Mouse (Mus musculus) testis, postnatal 14 days (tissue): Measurements from ENCODE around the gene E130114P18Rik.

Experiments used
- DNase-seq: peaks from one replicate; pipeline ENCODE4 v3.0.0; 2021; ENCODE audit warnings: low spot score

The E130114P18Rik gene

DNA sequence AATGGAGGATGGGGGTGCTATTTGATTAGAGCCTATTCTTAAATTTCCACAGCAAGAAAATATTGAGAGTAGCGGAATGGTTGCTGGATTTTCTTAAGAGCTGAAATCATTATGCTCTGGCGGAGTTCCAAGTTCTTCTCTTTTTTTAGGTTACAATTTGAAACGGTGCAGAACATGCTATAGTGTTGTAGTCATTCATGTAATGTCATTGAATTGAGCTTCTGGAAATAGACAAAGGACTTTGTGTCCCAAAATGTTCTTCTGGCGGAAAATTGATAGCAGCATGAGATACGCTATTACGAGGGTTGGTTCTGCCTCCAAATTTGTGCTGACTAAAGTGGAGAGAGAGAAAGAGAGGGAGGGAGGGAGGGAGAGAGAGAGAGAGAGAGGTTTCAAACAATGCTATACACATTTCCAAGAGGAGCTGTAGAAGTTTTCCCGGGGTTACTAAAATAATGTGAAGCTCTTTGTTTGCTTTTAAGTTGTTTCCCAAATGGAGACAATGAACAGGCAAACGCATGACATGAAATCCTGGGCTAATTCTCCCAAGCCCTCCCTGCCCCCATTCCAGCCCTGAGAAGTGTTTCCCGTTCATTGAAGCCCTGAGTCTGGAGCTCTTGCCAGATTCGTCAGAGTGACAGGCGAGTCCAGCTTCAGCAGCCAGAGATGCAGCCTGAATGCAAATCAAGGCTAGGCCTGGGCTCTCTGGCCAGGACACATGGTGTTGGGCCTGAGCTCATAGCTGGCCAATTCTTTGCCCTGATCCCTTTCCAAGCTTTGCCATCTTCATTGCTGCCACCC lies 128.9 kb downstream of the E130114P18Rik start:
- no peak for DNase-seq

GRCm38 (mm10) chr4:97648436-97648707 lies 129.5 kb downstream of the E130114P18Rik start:
- DNase-seq, result no peak

- DNase-seq, result no peak
These were observed 130.0 kb downstream of the E130114P18Rik start for GRCm38 (mm10) chr4:97647700-97648435.

GRCm38 (mm10) chr4:97647236-97647635 lies 130.6 kb downstream of the E130114P18Rik start:
- no peak for DNase-seq

GRCm38 (mm10) chr4:97640385-97640784 lies 137.5 kb downstream of the E130114P18Rik start:
- no peak for DNase-seq

- DNase-seq, result no peak
These were observed 141.3 kb downstream of the E130114P18Rik start for GRCm38 (mm10) chr4:97636569-97636968.

DNA sequence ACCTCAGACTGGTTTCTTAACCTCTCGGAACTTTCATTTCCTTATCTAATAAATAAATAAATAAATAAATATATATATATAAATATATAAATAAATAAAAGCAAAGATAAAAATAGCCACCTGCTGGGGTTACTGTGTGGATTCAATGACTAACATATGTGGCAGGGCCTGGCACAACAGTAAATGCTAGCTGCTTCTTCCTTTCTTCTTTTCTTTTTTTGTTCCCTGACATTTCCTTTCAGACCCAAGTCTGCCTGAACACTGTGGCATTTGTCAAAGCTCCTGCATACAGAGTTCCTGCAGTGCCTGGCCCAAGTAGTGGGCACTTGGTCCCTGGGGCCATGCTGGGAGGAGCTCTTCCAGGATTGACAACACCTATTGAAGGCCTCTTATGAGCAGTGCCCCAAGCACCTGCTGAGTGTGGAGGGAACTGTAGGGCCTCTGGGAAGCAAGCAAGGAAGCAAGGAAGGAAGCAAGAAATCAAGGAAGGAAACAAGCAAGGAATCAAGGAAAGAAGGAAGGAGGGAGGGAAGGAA lies 142.1 kb downstream of the E130114P18Rik start:
- no peak for DNase-seq

DNA sequence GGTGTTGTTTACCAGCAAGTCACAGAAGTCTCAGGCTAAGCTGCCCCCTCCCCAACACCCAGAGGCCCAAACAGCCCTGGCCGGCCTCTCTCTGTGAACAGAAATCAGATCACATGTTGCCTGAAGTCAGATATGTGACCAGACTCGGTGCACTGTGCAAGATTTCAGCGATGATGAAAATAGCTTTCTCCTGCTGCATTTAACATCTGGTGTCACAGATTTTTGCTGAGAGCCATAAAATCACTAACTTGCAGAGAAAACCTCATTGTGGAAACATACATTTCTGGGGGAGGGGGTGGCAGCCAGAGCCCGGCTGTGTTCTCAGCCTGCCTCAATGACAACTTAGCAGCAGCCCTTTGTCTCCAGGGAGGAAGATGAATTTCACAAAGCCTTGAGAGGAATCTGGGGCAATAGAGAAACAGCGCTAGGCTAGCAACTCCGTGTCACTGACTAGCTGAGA lies 142.6 kb downstream of the E130114P18Rik start:
- DNase-seq, result no peak

GRCm38 (mm10) chr4:97628881-97629605 lies 148.8 kb downstream of the E130114P18Rik start:
- DNase-seq, result no peak

DNA sequence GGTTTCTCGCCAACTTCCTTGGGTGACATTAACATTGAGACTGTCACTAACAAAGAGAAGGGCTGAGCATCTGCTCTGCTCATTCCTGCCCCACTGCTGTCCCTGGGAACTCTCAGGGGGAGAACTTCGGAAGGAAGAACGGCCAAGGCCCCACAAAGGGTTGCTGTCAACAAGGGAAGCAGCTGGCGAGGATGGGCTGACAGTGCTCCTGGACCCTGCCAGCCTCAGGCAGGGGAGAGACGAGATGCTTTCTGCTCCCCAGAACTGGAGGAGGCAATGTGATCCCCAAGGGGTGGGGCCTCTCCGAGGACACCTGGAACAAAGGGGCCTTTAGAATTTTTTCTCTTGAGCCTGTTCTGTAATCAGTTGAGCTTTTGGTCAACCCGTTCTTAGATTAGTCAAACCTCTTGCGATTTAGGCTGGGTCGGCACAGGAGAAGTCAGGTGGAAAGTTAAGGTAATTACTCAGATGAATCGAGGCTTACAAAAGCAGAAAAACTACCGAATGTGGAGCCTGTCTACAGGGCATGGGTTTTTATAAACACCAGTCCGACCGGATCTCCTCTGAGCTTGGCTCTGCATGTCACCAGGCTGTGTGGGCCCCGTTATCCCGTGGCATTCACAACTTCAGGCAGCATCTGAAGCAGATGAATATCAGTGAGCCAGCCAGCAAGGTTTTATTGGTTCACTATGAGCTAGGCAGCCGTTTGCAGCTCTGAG lies 151.7 kb downstream of the E130114P18Rik start:
- no peak for DNase-seq

DNA sequence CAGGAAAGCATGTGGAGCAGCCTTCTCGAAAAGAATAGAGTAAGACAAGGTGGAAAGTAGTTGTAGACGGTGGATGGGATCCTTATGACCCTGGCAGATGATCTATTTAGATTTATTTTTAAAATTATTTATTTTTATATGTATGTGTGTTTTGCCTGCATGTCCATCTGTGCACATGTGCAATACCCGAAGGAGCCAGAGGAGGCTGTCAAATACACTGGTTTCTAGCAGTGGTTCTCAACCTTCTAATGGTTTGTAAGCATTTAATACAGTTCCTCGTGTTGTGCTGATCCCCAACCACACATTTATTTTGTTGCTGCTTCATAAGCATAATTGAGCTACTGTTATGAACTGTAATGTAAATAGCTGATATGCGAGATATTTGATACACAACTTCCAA lies 154.7 kb downstream of the E130114P18Rik start:
- no peak for DNase-seq

- no peak for DNase-seq
These were observed 156.1 kb downstream of the E130114P18Rik start for GRCm38 (mm10) chr4:97621731-97622130.

DNA sequence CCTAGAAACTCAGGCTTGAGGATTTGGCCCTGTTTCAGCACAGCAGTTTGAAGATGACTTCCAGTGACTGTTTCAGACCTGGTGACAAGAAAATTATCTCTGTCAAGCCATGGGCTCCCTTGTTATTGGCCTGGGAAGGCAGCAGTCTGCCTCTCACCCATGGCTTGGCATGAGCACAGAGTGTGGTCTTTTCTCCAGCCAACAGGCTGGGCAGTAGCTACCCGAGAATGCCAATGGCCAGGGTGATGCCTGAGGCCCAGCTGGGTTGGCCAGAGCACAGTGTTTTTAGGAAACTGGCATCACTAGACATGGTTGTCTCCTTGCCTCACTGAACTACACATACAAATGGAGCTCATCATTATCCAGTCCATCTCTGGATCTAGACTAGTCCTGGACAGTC lies 157.5 kb downstream of the E130114P18Rik start:
- DNase-seq, result no peak

DNA sequence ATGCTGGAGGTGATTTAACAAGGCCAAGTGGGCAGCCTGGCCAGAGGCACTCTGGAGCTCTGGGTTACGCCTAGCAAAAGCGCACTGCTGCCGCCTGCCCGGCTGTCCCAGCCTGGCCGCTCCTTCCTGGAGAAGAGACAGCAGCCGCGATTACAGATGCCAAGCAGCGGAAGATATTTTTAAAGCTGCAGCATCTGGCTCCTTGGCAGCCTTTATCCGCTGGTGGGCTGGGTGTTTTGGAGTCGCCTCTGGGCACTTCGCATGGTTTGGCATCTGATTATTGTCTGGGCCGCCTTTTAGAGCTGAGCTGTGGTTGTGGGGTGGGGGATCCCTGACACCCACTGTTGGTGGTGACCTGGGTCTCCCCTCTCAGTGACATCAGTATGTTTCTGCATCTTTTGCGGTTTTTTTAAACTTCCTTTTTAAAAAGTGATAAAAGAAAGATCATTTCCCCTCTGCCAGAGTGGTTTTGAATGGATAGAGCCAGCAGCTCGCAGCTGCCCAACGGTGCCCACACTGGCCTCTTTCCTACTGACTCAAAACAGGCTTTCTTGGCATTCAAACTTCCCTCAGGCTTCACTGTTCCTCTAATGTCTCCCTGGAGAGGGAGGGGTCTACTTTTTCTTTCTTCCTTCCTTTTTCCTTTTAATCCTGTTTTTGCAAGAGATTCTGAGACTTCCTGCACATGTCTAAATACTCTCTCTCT lies 159.1 kb downstream of the E130114P18Rik start:
- no peak for DNase-seq

DNA sequence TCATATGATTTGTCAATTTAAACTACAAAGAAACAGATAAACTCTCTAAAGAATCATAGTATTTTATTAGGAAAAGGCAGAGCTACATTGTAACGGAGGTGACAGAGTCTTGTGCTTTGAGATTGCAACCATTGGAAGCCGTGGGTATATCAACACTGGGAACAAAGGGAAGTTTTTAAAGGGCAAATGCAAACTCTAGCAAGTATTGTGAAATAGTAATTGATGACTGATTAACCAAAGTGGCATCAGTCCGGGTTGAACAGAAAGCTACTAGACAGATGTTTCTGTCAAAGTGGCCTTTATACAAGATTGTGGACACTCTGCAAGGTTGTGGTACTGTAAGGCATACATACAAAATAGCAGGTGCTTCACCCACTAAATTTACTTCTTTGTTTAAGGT lies 162.8 kb downstream of the E130114P18Rik start:
- no peak for DNase-seq

DNA sequence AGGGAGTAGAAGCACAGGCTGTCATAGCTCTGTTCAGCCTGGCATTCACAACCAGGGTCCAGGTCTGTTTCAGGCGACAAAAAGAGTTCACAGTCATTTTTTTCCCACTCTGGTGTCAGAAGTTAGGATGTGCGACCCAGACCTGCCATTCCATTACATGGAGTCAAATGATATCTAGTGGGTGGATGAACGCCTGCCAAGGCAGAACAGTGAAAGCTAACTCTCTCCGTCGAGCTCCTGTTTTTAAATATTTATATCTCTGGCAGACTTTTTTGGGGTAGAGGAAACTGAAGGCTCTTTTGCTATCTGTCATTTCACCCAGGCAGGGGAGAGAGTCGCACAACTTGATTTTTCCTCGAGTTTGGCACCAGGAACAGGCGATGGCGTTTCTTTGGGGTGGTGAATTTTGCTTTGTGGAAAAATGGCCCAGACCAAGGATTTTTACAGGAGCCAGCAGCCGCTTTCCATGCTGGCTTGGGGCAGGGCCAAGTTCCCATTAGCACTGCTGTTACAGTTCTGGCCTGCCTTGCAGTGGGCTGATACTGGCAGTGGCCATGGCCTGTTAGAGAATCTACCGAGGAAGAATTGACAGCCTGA lies 166.5 kb downstream of the E130114P18Rik start:
- DNase-seq, result peak; percentile 20

DNA sequence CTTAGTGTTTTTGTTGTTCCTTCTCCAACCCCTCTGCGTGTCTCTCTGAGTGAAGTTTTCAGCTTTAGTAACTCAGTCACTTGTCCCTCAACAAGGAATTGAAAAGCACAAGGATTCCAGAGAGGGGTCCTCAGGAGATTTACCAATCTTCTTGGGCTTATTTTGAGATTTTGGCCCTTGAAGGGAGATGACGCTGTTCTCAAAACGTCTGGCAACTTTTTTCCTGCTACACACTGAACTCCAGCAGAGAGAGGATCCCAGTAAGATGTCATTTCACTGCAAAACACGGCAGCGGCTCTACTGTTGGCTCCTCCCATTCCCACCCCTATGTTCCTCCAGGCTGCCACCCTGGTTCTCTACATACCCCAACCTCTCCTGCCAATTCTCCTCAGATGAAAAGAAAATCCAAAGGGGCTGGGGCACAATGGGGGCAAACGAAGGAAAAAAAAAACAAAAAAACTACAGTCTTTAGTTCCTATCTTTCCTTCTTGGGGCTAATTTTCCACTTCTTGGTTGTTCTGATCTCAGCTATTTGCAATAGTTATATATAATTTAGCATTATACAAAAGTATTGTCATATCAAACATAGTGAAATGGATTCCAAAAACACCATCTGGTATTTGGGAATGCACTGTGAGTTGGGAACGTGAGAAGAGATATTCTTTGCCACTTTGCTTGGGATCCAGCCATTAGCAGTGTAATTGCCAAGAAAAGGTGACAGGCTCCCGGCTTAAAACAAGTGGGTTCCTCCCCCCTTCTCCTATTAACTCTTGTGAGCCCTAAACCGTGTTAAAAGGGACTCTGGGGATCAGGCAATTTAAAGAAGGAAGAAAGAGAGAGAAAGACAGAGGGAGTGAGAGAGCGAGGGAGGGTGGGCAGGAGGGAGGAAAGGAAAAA lies 167.8 kb downstream of the E130114P18Rik start:
- no peak for DNase-seq

DNA sequence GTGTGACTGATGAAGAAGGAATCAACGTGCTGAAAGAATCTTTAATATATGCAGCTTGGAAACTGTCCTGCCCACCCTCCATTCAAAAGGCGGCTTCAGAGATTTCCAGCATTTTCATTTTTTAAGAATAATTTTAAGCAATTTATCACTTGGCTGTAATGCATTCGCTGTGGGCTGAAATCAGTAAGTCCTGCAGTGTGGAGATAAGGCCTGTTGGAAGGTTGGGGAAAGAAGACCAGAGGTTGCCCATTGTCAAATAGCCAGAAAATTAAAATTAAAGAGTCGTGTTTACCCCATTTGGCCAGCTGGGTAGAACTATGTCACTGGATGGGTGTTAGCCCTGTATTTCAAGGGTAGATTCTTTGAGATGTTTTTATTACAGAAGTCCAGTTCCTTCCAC lies 168.5 kb downstream of the E130114P18Rik start:
- DNase-seq, result no peak

DNA sequence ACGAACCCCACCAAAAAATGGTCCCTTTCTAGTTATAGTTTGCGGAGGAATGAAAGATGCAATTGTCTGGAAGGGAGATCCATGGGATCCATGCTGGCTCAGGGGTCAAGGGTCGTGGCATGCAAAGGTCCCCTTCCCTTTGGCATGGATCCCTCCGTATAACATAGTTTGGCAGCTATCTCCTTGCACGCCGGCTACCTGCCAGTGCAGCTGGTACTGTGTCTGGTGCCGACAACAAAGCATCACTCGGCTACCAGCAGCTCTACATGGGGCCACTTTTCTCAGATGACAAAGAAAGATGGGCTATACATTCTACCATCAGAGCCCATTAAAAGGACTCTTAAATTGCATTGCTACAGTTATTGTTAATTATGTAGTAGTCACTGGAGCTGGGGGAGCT lies 169.2 kb downstream of the E130114P18Rik start:
- no peak for DNase-seq

GRCm38 (mm10) chr4:97608134-97608533 lies 169.7 kb downstream of the E130114P18Rik start:
- DNase-seq, result no peak
